Mouse (Mus musculus): ENCODE measurements around the gene Pde4d.

Gene Pde4d

GRCm38 (mm10) chr13:109341902-109342301 lies 892.2 kb downstream of the Pde4d start:
- DNase-seq: no peak

DNA sequence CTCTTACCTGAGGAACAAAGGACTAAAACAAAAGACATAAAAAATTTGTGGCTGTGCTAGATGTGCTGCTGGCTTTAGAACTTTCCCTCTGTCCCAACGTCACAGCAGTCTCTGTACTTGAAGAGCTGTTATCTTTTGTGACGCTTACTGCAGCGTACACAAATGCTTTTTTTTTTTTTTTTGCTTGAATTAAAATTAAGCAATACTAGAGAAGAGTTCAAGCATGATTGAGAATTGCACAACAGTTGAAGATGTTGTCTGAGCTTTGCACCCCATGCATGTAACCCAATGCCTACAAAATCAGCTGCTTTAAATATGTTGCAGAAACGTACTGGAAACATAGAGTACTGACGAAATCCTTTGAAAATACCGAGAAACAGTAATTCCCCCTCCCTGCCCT lies 892.7 kb downstream of the Pde4d start:
- DNase-seq: no peak

DNA sequence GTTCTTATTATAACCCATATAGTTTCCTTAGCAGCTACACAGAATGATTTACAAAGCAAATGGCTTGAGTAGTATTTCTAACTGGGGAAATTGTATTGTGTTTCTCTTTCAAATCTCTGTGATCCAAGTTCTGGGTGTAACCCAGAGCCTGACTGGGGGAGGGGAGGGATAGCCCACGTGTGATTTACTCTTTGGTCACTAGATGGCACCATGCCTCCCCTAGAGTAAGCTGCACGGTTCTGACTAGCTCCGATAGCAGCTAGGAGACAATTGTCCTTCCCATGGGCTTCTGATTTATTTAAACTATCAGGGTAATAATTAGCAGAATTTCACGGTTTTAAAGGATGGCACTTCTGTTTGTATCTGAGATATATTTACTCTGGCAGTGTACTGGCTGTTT lies 893.8 kb downstream of the Pde4d start:
- peak; percentile 57 for DNase-seq

- DNase-seq: no peak
These were observed 898.0 kb downstream of the Pde4d start for GRCm38 (mm10) chr13:109347770-109348169.

GRCm38 (mm10) chr13:109348316-109348715 lies 898.6 kb downstream of the Pde4d start:
- DNase-seq: no peak

DNA sequence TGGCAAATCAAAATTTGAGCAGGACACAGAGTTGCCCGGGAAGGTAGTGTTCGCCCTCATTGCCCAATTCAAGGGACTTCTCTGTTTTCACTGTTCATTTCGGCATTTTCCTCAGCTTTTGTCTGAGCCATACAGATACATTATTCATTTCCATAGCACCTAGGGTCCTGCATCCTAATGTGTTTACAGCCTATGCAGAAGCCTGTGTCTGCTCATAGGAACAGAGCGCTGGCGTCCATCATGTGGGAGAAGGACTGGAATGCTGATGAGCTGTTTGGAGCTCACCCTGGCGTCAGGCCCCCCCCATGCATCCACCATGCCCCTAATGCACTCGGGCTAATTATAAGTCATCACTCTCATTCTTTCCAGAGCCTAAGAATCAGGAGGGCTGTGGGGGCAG lies 900.4 kb downstream of the Pde4d start:
- no peak for DNase-seq

GRCm38 (mm10) chr13:109354017-109354416 lies 904.3 kb downstream of the Pde4d start:
- DNase-seq: no peak

DNA sequence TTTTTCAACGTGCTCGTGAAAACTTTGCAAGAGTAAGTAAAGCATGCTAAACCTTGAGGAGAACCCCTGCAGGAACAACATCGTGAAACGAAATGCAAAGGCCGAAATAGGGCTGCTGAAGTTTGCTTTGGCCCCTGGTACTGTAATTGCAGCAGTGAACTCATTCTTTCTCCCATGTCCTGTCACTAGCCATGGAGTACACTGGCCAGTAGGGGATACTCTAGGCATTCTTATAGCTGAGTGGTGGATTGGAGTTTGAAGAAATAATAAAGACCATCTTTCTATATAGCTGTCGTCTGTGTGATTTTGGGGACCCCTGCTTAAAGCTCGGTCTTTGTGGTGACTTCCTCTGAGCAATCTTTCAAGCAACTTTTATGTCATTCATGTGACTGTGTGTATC lies 906.5 kb downstream of the Pde4d start:
- no peak for DNase-seq

GRCm38 (mm10) chr13:109359994-109360393 lies 910.2 kb downstream of the Pde4d start:
- DNase-seq: no peak

DNA sequence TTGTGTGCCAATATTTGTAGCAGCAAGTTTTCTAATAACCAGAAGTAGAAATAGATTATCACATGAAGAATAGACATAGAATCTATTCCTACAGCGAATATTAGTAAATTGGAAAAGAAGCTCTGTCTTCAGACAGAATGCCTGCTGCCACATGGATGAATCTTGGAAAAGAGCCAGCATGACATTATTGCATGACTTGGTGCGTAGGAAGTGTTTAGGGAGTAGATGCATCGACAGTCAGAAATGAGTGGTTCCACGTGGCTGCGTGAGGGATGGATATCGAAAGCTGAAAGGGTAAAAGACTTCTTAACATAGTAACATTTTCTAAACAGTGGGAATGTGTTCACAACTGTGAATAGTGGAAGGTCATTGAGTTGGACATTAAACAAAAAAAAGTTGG lies 912.6 kb downstream of the Pde4d start:
- DNase-seq: no peak

DNA sequence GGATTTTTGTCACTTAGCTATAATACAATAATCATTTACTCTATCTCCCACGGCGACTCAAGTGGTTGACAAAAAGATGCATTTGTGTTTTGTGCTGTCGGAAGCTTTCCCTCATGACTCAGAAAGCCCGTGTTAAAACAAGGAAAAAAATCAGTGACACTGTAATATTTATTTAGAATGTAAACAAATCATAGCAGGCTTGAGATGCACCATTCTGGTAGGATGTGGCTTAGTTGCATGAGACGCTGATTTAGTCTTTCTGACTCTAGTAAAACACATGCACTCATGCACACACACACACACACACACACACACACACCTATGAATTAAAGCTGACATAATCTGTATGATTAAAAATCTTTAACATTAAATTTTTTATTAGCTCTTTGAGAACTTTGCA lies 924.7 kb downstream of the Pde4d start:
- DNase-seq: no peak

DNA sequence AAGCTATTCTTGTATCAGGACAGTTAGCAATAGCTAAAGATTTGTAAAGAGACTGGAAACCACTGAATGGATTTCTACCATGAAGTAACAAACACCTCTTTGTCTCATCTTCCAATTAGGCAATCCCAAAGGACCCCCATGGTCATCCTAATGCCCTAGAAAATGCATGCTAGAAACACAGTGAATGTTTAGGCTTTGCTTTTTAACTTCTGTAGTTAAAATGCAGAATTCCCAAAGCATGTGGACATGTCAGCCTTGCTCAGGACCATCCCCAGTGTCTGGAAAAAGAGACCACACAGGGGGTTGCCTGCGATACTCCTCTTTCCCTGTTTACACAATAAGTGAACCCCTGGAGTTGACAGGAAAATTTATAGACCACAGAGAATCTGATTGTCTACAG lies 926.9 kb downstream of the Pde4d start:
- DNase-seq: no peak

- no peak for DNase-seq
These were observed 930.4 kb downstream of the Pde4d start for GRCm38 (mm10) chr13:109380149-109380548.

GRCm38 (mm10) chr13:109388626-109389220 lies 939.0 kb downstream of the Pde4d start:
- no peak for DNase-seq

GRCm38 (mm10) chr13:109402396-109402795 lies 952.6 kb downstream of the Pde4d start:
- no peak for DNase-seq

DNA sequence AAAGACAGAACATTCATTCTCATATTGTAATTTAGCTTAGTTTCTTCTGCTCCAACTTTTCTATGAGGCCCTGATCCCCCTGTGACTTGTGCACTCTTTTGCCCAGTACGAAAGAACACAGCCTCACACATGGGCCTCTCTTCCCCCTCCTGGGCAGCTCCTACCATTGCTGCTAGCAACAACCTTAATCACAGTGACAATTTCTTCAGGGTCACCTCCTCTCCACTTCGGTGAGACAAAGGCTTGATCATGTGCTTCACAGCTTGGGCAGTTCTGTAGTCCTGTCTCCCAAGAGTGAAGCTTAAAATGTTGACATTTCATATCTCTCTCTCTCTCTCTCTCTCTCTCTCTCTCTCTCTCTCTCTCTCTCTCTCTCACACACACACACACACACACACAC lies 953.2 kb downstream of the Pde4d start:
- no peak for DNase-seq

DNA sequence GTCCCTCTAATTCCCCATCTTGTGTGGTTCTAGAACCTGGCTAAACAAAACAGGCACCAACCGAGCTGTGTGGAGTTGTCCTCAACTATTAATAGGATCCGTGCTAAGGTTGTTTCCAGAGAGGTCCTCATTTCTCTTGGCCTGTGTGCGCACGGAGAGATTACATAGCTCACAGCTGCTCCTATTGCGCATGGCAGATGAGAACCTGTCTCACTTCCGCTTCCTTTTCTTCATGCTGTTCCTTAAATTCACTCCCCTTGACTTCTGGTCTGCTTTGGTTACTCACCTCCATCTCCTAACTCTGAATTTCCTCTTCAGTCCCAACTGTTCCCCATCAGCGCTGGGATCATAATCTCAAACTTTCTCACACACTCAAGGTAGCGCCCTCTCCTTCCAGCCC lies 956.6 kb downstream of the Pde4d start:
- no peak for DNase-seq

GRCm38 (mm10) chr13:109407371-109407770 lies 957.6 kb downstream of the Pde4d start:
- no peak for DNase-seq

DNA sequence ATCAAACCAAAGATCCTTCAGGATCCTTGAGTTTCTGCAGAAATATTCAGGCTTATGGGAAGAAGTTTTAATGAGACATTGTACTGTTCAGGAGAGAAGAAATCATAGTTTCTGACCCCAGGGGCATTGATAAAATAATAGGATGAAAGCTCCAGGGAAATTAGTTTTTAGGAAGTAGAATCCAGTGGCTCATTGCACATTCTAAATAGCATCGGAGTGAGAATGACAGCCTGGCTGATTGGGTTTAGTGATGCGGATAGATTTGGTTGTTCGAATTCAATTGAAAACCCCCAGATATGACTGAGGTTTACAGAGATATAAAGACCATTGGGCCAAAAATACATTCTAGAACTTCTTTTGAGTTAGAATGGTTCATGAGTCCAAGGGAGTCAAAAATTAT lies 970.7 kb downstream of the Pde4d start:
- DNase-seq: no peak

DNA sequence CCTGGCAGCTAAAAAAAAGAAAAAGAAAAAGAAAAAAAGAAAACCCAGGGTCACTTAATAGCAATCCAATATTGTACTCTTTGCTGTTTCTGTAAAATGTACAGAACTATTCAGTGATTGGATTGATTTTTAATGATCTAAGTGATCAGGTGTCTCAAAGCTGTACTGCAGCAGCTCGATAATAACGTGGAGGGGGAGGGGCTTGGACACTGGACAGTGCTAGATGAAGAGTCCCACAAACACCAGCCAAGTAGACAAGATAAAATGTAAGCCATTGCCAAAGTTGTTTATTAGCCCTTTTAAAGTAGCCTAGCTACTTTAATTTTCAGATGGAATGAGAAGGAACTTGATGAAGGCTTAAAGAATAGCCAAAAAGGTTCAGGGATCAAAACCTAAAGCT lies 975.2 kb downstream of the Pde4d start:
- no peak for DNase-seq

GRCm38 (mm10) chr13:109425548-109425947 lies 975.8 kb downstream of the Pde4d start:
- DNase-seq: no peak

- DNase-seq: no peak
These were observed 976.3 kb downstream of the Pde4d start for GRCm38 (mm10) chr13:109426058-109426457.

DNA sequence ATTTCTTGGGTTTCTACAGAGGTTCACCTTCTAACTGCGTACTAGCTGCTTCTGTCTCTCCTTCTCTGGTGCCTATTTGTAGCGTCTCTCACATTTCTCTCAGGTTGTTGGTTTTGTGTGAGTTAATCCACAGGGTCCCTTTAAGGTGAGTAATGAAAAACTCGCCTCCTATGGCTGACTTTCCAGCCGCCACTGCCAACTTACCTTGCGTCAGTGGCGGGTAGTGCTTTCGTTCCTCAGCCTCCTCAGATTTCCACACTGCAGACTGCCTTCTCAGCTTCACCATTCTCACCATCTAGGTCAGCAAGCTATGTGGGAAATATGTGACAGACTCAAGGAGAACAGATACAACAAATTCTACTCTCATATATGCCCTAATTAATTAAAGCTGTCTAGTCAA lies 977.8 kb downstream of the Pde4d start:
- DNase-seq: no peak

GRCm38 (mm10) chr13:109429544-109429943 lies 979.8 kb downstream of the Pde4d start:
- no peak for DNase-seq

DNA sequence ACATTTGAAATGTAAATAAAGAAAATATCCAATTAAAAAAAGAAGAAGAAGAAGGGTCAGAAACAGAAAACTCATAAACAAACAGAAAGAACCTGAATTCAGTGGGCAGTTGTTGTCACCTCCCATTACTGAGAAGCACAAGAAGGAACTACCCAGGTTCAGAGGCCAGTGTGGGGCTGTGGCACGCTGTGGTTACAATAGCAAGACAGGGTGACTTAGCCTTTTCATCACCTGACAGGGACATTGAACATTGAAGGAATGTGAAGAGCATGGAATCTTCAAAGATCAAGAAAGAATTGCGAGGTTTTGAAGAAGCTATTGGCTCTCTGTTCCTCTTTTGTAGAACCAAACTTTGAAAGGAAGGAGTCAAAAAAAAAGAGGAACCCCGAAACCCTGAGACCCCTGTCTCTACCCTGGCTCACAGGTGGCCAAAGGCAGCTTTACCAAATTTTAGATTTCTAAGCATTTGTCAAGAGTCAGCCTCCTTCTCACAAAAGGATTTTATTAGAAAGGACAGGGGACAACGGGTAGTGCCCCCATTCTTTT lies 987.6 kb downstream of the Pde4d start:
- no peak for DNase-seq
